Mouse (Mus musculus) bone marrow macrophage, adult 2 months (primary cell): ENCODE measurements around the gene Arid1b.

Experiments
- CTCF ChIP-seq: IDR thresholded peaks from 2 replicates; pipeline ENCODE4 v1.5.1; 2012; ENCODE audit warnings: low read depth, mild to moderate bottlenecking, low read length, moderate library complexity
- POLR2A ChIP-seq: IDR thresholded peaks from 2 replicates; pipeline ENCODE4 v1.6.1; 2012; ENCODE audit warnings: mild to moderate bottlenecking, low read depth, low read length, borderline replicate concordance

DNA sequence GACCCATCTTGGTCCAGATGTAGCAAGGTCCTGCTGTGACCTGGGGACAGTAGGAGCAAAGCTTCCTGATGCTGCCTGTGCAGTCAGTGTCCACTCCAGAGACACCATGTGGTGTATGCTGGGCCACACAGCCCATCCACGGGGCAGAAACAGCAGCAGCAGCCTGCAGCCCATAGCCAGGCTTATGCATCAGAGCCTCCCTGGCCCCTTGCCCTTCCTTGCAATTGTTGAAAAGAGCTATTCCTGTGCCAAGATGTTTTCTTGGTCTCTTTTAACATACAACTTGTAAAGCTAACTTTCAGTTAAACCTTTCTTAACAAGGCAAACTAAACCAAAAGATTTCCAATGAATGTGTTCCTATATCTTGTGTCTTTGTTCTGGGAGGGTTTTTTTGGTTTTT is 329.6 kb downstream of the Arid1b start:
- TF ChIP-seq CTCF = no peak
- no peak for TF ChIP-seq POLR2A
